Mouse (Mus musculus) liver, embryonic 14 days (tissue): ENCODE measurements around the gene Aatk. TPM values are rescaled to one million over a fixed set of nuclear protein-coding genes. Genes with fewer than 3 reads are reported as not detected.

Source experiments
- polyA plus RNA-seq: library from polyadenylated mRNA; depleted of rRNA; stranded (reverse); fragments of >200 nt; gene quantifications from 2 replicates; pipeline ENCODE4 v1.2.3, GENCODE M21; 2012; rRNA removed

Aatk gene
- 0.38 and 0.48 TPM in 2 replicates for polyA plus RNA-seq

DNA sequence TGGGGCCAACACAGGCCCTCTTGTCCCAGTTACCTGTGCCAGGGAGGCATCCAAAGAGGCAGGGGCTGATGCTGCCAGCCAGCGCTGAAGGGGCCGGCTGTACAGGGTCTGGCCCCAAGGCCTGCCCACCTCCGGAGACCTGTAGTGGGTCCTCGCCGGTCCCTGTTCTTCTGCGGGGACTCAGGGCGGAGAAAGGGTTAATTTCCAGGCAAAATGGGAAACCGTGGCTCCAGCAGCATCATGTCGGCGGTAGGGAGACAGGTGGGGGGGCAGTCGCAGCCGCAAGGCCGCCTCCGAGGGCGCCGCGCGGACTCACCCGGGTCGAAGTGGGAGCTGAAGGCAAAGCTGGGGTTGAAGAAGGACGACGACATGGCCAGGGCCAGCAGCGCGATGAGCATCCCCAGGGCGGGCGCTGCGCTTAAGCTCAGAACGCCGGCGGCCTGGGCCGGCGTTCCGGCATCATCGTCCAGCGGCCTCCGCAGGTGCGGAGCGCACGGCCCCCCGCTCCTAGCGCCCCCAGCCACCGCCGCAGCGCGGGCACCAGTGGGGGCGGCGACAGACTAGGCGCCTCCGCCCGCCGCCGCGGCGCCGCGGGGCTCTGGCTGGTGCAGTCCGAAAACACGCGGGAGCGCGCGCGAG, at the start of gene Aatk:
Gene Aatk, minus strand, starts transcription at position 615 of the 639 bp plus-strand sequence.

GRCm38 (mm10) chr11:120086702-120087152, 39.8 kb upstream of the Aatk start, which contains the start of gene Cep131:
Gene Cep131 (minus strand): TSS chr11:120086827.

Other genes with a start within 250 kb of the Aatk start
- 14.8 and 15.4 TPM in 2 replicates for gene Chmp6, start 133.7 kb downstream of the Aatk start, polyA plus RNA-seq
- 5.0 and 5.2 TPM in 2 replicates for gene Baiap2, start 104.4 kb downstream of the Aatk start, polyA plus RNA-seq
- gene Cep131, start 39.7 kb upstream of the Aatk start, polyA plus RNA-seq = 3.4 and 4.1 TPM in 2 replicates
- 9.1 and 11.0 TPM in 2 replicates for gene Tepsin, start 51.6 kb upstream of the Aatk start, polyA plus RNA-seq
- gene Ndufaf8, start 51.8 kb upstream of the Aatk start, polyA plus RNA-seq = 19.1 and 19.6 TPM in 2 replicates
- 19.0 and 21.5 TPM in 2 replicates for gene Slc38a10, start 104.2 kb upstream of the Aatk start, polyA plus RNA-seq
- gene Bahcc1, start 185.8 kb upstream of the Aatk start, polyA plus RNA-seq = 1.3 and 1.7 TPM in 2 replicates